Mouse (Mus musculus) megakaryocyte progenitor cell, adult 5-6 weeks (primary cell): ENCODE measurements around the gene Runx1. TPM values are rescaled to one million over a fixed set of nuclear protein-coding genes. Genes with fewer than 3 reads are reported as not detected.

Source experiments
- ATAC-seq: replicated peaks from 2 replicates; pipeline ENCODE4 v1.8.0; 2016; ENCODE audit warnings: mild to moderate bottlenecking, moderate TSS enrichment, inconsistent platforms; ENCODE audit not compliant: poor library complexity
- total RNA-seq, 2 experiments: library from RNA; stranded (forward) in 1 of 2; stranded (reverse) in 1 of 2; fragments of 157-497, 149-512 nt in 1 of 2; fragments of 200-1000 nt in 1 of 2; gene quantifications; 2 replicates each; pipeline versions ENCODE4 v1.2.3 to v1.2.4; 2015 to 2017

Runx1 gene
- total RNA-seq, 2 experiments from 2014 or later, result 51.3 to 107 TPM

DNA sequence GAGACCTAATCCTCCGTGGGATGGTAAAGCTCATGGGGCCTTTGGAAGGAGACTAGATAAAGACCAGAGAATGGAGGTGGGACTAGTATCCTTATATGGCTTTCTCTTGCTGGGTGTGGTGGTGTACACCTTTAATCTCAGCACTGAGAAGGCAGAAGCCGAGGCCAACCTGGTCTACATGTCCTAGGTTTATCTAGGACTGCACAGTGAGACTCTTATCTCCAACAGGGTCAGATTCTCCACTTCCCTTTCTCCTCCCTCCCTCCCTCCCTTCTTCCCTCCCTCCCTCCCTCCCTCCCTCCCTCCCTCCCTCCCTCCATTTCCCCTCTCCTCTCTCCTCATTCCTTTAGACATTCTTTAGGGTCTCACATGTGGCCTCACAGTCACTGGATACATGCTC, 118.8 kb downstream of the Runx1 start:
- no peak for ATAC-seq

DNA sequence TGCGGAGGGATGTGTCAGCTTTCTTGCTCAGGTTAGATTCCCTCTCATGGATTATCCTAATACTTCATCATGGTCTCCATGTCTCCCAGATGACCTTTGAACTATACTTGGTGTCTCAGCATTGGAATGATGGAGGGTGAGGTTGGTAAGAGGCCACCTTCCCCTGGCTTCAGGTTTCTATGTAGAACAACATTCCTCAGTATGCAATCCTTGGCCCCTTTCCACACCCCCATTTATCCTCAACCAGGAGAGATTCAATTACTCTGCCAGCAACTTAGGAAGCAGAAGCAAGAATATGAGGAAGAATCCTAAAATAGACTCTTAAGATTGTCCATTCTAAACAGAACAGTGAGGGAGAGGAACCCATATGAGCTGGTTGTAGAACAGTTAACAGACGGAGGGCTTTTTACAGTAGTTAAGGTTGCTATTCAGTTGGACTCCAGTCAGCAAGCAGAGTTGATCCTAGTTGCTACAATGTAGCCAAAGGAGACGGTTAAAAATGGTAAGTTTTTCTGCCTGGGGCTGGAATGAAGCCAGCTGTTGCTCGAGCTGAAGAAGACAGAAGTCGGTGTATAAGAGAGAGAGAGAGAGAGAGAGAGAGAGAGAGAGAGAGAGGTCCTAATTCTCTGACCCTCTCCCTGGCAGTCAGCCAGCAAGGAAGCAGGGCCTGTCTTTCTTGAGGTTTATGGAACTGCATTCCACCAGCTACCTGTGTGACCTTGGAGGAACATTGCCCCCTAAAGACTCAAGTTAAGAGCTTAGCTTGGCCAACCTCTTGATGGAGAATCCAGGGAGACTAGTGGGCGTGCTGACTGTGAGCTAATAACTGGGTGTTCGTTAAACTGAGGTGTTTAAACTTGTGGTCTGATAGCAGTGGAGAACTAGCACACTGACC, 120.1 kb downstream of the Runx1 start:
- ATAC-seq, result no peak

DNA sequence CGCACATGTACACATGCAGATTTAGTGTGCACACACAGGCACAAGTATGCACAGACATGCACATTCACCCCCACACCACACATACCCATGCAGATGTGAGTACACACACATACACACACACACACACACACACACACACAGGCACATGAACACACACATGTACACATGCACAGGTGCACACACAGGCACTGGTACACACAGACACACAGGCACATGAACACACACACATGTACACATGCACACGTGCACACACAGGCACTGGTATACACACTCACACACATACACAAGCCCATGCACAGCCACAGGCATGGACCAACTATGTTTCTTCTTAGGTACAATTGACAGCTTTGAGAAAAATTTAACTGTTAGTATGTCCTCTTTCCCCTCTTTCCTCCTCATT, 122.1 kb downstream of the Runx1 start:
- no peak for ATAC-seq

DNA sequence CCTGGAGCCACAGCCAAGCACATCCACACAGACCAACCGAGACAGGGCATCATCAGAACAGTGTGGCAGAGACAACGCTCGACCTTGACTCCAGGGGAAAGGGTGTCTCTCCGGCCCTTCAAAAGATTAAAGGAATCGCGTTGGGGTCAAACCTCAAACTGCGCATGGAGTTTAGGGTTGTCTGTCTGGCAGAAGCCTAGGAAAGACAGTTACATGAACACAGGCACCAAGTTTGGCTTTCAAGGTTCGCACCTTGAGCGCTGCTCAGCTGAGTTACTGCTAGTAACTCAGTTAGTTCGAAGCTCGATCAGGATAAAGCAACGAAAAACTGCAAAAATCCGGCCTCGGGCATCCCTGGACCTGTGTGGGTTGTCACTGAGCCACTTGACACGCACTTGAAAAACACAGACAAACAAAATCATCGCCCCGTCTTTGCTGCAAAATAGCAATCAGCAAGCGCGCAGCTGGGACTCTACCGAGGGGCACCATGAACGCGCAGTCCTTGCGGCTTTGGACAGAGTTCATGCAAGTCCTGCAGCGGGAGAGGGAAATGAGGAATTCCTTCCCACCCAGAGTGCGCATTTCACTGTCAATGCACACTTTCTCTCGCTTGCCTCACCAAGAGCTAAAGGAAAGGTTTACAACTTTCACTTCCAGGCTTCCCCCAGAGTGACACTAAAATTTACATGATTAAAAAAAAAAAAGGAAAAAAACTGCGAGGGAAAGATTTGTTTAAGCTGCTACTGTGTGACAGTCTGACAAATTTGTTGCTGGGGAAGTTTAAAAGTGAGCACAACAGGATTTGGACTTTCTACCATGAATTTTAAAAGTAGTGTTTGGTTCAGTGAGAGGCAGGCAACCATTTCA, 126.2 kb downstream of the Runx1 start:
- ATAC-seq, result no peak

DNA sequence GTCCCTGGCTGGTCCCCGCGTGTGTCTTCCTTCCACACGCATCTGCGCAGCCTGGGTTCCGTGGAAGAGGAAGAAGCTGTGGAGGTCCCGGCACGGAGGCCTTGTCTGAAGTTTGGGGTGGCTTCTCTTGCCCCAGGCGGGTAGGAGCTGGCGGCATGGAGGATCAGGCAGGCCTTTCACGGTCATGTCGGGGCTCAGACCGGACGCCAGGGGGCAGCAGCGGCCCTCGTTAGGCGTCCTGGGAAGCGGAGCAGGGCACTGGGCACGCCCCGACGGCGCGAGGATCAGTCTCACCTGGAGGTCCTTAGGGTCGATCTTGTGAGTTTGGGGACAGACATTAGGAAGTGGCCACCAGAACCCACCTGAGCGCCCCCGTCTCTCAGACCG, 127.3 kb downstream of the Runx1 start:
- ATAC-seq, result peak; percentile 73

DNA sequence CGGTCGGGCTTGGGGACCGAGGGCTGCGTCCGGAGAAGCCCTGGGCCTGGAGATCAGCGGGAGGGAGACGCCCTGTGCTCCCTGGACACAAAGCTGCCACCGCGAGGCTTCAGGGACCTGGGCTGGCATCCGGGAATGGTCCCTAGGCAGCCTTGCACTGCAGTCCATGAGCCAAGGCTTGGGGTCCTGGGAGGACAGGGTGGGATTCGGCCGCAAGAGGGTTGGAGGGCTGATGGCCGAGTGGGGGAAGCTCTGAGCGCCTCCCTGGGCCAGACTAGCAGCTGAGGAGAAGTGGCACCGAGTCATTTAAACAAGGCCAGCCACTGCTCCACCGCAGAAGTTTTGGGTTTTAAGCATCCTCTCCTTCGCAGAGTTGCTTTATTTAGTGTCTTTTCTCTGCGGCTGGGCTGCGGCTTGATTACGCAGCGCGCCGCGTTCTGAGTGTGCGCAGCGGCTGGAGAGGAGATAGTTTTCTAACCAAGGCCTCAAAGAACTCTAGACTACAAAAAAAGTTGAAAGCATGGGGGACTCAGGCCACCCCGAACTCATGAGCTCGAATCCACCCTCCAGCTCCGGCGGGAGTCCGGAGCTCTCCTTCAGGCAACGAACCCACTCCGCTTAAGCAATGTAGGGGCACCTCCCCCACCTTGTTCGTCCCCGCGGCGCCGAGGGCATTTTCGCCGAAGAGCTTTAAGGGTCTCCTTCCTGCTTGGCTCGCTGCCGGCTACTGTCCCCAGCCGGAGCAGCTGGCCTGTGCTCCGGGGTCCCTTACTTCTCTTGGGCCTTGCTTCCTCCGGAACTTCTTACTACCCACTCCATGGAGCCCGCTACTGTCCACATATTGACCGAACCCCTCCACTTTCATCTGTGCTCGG, 128.0 kb downstream of the Runx1 start:
- peak; percentile 12 for ATAC-seq

DNA sequence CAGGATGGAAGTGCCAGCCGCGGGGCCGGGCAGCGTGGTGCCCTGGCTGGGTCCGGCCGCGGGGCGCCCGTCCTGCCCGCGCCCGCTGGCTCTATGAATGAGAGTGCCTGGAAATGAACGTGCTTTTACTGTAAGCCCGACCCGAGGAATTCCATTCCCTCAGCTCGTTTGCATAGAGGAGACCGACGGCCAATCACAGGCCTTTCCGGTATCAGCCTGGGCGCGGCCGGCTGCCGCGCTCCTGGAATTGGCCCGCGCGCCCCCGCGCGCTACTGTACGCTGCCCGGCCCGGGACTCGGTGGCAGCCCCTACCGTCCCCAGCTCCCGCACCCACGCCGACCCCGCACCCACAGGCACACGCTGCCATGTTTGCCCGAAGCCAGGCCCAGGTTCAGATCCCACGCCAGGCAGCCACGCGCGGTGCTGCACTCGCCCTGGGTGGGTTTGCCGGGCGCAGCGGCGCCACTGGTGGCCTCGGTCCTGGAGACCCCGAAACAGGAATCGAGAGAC, 128.7 kb downstream of the Runx1 start:
- ATAC-seq, result peak; percentile 64

DNA sequence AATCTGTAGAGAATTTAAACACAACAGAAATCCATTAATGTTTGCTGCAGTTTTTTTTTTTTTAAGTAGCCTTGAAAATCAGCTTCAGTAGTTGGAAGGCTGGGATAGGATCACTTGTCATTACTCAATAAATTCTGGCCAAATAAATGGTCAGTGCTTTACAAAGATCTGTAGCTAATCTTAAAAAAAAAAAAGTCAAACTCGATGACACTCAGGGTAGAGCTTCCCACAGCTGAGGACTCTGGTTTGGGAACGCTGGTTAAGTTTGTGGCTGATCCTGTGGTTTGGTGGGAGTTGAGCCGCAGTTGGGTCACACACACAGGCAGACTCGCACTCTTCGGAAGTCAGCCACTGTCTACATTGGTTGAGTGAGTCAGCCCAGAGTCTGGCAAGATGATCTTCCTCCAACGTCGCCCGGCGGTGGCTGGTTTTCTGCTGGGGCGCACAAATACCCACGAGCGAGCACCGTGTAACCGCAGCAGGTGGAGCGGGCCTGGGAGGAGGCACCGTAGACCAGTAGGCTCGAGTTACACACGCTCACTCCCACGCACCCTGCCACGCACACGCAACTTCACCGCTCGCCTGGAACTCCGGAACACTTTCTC, 129.4 kb downstream of the Runx1 start:
- ATAC-seq, result peak; percentile 24

DNA sequence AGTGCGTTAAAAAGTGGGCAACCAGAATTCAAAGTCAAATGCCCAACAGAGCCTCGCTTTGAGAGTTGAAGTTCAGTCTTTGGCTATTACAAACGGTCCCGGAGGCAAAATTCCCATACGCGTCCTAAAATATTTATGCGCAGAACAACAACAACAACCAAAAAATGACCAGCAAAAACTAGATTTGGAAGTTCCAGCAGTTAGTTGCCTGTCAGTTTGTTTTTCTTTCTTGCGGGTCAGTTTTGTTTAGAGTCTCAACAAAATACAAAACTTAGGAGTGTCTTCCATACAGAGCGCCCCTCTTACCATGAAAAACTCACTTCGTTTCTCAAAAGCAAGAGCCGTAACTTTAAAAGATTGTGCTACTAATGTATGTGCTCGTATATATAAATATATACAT, 130.0 kb downstream of the Runx1 start:
- no peak for ATAC-seq

DNA sequence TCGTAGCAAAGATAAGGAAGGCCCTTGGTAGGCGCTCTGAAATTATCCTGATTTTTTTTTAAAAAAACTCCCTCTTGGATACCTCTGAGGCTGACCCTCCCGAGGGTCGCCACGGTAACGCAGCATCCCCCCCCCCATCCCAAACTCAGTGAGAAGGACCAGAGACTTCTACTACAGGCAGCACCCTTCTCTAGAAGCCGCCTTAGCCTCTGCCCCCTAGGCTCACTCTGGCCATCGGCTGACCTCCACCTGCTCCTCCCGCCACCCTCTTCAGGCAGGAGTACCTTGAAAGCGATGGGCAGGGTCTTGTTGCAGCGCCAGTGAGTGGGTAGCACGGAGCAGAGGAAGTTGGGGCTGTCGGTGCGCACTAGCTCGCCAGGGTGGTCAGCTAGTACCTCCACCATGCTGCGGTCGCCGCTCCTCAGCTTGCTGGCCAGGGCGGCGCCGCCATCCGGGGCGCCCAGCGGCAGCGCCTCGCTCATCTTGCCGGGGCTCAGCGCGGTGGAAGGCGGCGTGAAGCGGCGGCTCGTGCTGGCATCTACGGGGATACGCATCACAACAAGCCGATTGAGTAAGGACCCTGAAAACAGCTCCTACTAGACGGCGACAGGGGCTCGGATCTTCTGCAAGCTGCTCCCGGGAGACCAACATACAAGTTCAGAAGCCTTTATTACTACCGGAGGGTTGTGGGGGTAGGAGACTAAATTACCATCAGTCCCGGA, 130.6 kb downstream of the Runx1 start:
- no peak for ATAC-seq

DNA sequence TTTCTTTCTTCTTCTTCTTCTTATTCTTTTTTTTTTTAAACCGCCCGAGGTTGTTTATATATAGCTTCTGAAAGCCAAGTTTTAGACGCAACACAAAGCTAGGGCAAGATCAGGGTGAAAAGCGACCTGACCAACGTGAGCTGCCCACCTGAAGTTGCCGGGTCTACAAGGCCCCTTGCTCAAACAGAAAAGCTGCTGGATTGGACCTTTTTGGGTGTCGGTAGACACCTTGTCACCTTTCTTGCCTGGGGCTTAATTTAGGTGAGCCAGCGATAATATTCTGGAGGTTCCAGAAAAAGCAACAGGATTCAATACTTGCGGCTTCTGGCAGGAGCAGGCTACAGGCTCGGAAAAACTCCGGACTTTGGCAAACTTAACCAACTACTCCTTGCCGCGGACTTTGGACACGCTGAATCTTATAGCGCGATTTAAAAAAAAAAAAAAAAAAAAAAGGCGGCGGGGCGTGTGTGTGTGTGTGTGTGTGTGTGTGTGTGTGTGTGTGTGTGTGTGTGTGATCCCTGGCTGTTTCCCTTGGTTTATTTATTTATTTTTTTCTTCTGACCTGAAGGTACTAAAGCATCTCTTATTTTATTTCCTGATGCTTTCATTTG, 131.3 kb downstream of the Runx1 start:
- ATAC-seq, result no peak

DNA sequence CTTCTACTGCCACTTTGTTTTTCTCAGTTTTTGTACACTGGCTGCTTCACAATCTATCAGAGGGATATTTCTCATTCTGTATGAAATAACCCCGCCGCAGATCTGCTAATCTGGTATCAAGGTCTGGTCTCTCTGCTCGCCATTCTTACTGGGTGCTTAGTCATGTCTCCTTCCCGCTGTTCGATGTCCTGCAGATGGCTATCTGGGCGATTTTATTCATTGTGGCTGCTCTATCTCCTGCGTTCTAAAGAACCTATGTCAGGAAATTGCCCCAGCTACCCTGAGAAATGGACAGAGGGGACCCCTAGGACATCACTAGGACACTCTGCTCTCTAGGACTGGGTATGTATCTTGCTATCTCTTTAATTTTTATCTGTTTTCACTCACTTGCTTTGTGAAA, 135.2 kb downstream of the Runx1 start:
- ATAC-seq, result peak; percentile 40

DNA sequence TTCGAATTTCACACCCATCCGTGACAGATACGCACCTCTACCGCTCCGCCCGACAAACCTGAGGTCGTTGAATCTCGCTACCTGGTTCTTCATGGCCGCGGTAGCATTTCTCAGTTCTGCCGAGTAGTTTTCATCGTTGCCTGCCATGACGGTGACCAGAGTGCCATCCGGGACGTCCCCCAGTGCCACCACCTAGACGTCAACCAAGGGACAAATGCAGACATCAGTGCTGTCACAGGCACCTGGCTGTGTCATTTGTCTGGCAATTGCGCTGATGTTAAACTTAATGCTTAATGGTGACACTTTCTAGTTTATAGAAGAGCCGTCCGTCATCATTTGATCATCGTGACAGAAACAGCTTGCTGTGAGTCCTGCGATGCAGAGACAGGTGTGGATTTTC, 137.0 kb downstream of the Runx1 start:
- ATAC-seq, result no peak

DNA sequence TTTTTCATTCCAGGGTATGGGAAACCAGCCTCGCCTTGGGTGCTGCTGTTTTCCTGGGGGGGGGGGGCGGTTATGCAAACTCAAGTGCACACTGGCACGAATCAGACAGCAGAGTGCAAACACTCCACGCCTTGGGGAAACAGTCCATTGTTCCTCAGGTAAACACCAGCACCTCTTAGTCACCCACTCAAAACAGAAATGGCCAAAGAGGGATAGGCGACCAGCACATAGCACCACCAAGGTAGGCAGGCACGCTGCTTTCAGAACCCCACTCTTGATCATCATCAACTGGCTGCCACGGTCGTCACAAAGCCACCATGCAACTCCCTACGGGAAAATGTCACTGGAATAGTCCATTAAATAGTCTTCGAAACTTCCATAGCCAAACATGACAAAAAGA, 139.0 kb downstream of the Runx1 start:
- no peak for ATAC-seq

DNA sequence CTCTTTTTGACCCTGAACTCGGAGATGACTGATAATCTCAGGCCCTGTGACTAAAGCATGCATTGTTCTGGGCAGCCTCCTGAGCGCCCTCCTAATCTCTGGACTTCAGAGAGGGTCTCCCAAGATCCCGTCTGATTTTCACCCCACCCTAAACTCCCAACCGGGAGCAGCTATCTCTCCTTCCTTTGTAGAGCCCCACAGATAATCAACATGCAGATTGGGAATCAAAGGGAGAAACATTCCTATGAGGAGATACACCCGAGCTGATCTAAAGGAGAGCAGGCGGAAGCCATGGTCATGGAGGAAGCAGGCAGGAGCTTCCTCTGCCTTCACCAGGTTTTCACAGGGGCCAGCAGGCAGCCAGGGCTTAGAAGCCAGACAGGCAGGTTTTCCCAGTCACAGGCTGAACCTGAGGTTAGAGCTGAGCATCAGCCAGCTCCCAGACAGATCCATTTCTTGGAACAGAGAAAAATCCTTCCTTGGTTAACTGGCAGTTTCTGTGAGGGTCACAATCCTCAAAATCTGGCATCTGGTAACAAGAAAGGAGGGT, 140.1 kb downstream of the Runx1 start:
- no peak for ATAC-seq

DNA sequence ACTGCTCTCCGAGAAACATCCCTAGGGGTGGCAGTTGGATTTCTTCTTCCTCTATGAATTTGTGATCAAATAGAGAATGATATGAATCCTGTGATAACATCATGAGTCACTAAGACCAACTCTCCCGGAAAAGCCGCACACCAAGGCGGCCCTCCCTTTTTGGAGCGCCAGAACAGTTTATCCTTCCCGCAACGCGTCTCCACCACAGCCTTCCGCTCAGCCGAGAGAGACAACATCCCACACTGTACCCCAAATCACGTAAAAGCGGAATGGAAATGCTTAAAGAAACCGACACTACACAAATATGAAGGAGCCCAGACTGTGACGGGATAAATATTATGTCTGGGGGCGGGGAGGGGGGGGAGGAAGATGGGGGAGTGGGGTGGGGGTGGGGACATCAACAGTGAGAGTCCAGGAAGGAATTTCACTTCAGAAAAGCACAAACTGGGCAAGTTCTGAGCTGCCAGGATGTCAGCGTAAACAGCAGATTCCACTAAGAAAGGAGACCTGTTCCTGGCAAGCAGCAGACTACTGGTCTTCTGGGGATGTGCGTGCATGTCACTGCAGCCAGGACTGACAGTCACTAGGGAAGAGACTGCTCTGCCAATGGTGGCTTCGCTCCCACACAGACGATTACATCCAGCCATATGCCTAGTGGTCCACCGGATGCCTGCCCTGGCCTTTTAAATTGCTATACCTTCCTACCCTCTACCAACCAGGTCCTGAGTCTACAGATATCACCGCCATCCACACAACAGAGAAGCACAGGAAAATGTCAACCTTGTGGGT, 141.3 kb downstream of the Runx1 start:
- ATAC-seq, result no peak

DNA sequence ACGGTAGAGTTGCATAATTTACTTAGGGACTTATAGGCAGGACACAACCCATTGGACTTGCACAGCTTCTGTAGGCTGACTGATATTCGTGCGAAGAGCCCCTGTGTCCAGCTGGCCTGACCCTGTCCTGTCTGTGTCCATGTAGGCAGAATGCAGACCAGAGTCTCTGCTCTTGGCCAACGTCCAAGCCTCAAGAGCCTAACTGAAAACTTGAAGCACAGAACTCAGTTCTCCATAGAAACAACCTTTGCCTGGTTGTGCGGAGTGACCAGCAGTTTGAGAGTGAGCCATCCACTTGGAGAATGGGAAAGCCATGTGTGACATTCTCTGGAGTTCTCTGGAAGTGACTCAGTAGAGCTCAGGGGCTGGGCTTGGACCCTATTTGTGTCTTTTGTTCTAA, 149.3 kb downstream of the Runx1 start:
- ATAC-seq, result no peak

DNA sequence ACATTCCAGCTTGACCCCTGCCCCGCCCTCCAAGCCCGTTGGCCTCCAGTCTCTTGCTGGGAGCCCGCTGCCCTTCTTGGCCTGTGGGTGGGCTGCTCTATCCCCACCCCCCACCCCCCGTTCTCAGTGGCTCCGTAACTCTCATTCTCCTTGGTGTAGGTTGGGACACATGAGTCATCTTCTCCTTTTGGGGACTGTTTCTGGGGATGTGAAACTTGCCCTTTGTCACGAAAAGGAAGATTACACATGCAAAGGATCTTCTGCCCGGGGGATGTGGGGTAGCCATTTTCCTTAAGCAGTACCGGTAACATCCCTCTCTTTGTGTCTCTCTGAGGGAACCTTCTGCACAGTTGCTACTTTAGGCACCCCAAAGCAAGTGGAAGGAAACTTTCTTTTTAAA, 150.3 kb downstream of the Runx1 start:
- ATAC-seq, result peak; percentile 58
